8 mouse cellular contexts compared by ENCODE assay signal in genomic region chr16:50529511-50530416, GRCm38 (mm10).
A peak's percentile ranks its signal among the peaks of the same experiment; 100 is the strongest.
DNase-seq lines count a peak whose midpoint lies in the region; ATAC-seq lines count a peak whose summit lies in the region.

No protein-coding gene starts in this region.

- no peaks in the 10 kb centered on the region for H3K9me3 ChIP-seq in hindbrain, embryonic 14.5 days (ENCODE audit: control insufficient read depth, low read length)

- peak; percentile 88 for DNase-seq in Muller cell, postnatal 12 days (ENCODE audit: inconsistent ontology term)
- DNase-seq in cerebellum, adult 9-11 months = peak; percentile 86
- DNase-seq in frontal cortex, postnatal 25 days (ENCODE audit: low spot score in 2 of 2) = peak; percentile 59 to 80
- peak; percentile 86 for DNase-seq in hindbrain, embryonic 14.5 days (ENCODE audit: low spot score)
- DNase-seq in layer of hippocampus, postnatal 25 days (ENCODE audit: extremely low spot score in 1 of 2, low spot score in 1 of 2) = peak; percentile 79 to 86
- peak; percentile 91 for DNase-seq in lung, postnatal 14 days
- DNase-seq in ovary, postnatal 36 days (ENCODE audit: low spot score) = peak; percentile 87
- DNase-seq in thymus, postnatal 14 days = peak; percentile 75

- WGBS in hindbrain, embryonic 14.5 days = under 1% methylated on average over 46 of the region's 46 CpGs

- H3K4me3 ChIP-seq in hindbrain, embryonic 14.5 days (replicated peaks; ENCODE audit: low read length) = peak overlapping the region; percentile 71

- H3K27me3 ChIP-seq in hindbrain, embryonic 14.5 days (ENCODE audit: control insufficient read depth, insufficient read depth, low read length) = no peaks in the 10 kb centered on the region

- peak; percentile 51 for ATAC-seq in hindbrain, embryonic 14.5 days (ENCODE audit: low FRiP score)

- H3K27ac ChIP-seq in hindbrain, embryonic 14.5 days = peak overlapping the region; percentile 93

- peak overlapping the region; percentile 92 for H3K9ac ChIP-seq in hindbrain, embryonic 14.5 days

- H3K4me2 ChIP-seq in hindbrain, embryonic 14.5 days (replicated peaks) = peak overlapping the region; percentile 85

- H3K4me1 ChIP-seq in hindbrain, embryonic 14.5 days (replicated peaks; ENCODE audit: control insufficient read depth, insufficient read depth, low read length) = no peaks in the 10 kb centered on the region

- no peaks in the 10 kb centered on the region for H3K36me3 ChIP-seq in hindbrain, embryonic 14.5 days (replicated peaks; ENCODE audit: control insufficient read depth, insufficient read depth)

Comparison
In these comparisons a context has a peak if more than half of its experiments do, and no peak if none do; other contexts are left out.
1. Peak in every context shown above with its lines: DNase-seq, ATAC-seq, H3K4me3 ChIP-seq and H3K27ac ChIP-seq.